Mouse (Mus musculus) lung, embryonic 16.5 days (tissue): Measurements from ENCODE around the gene Glud1. TPM values are rescaled to one million over a fixed set of nuclear protein-coding genes. Genes with fewer than 3 reads are reported as not detected.
"Not testable (repeated sequence)": the region's sequence is repeated elsewhere in the genome, so short reads cannot be mapped to it uniquely, and the experiment has no call there.

Source experiments
- ATAC-seq: fragments of 200-750 bp; cut with Nextera tagmentation; 2 replicates; pipeline ENCODE4 v1.8.0; 2017; ENCODE audit warnings: low read depth, mild to moderate bottlenecking, moderate library complexity
- H3K27ac ChIP-seq: fragments of 300-500 bp; sonication (generic); 2 replicates; pipeline ENCODE4 v1.5.1; 2014; ENCODE audit warnings: mild to moderate bottlenecking, control low read depth, low read length
- H3K27me3 ChIP-seq: fragments of 300-500 bp; sonication (generic); 2 replicates; pipeline ENCODE4 v1.6.1; 2014; ENCODE audit warnings: low read depth, low read length, mixed read lengths; ENCODE audit not compliant: control insufficient read depth, insufficient read depth
- H3K36me3 ChIP-seq: fragments of 300-500 bp; sonication (generic); 2 replicates; pipeline ENCODE4 v1.6.1; 2014; ENCODE audit warnings: low read length; ENCODE audit not compliant: control insufficient read depth, insufficient read depth
- H3K4me1 ChIP-seq: fragments of 300-500 bp; sonication (generic); replicated peaks from 2 replicates; pipeline ENCODE4 v1.6.1; 2014; ENCODE audit warnings: low read length, mixed read lengths; ENCODE audit not compliant: control insufficient read depth, insufficient read depth
- H3K4me2 ChIP-seq: fragments of 300-500 bp; sonication (generic); 2 replicates; pipeline ENCODE4 v1.6.1; 2014; ENCODE audit warnings: low read depth, low read length, control low read depth
- H3K4me3 ChIP-seq: fragments of 300-500 bp; sonication (generic); 2 replicates; pipeline ENCODE4 v1.5.1; 2014; ENCODE audit warnings: mild to moderate bottlenecking, low read length, control low read depth
- H3K9ac ChIP-seq: fragments of 300-500 bp; sonication (generic); 2 replicates; pipeline ENCODE4 v1.6.1; 2014; ENCODE audit warnings: low read length, control low read depth
- H3K9me3 ChIP-seq: fragments of 300-500 bp; sonication (generic); 2 replicates; pipeline ENCODE4 v1.6.1; 2016; ENCODE audit warnings: low read length; ENCODE audit not compliant: control insufficient read depth
- WGBS: fragments of 180-500 bp; shearing (Covaris S2); extraction: QIAGEN DNeasy Blood & Tissue Kit; methylation state at CpG from one replicate; pipeline ENCODE4 v1.1.7; 2014; 5-methylcytosine and 5-hydroxymethylcytosine counted together
- polyA plus RNA-seq: library from polyadenylated mRNA; unstranded; fragments of >200 nt; fragmentation: Nextera tagmentation; extraction: Ambion mirVana; gene quantifications from 2 replicates; pipeline ENCODE4 v1.2.1, GENCODE M21; 2015

Gene Glud1
- polyA plus RNA-seq, 1 experiment from 2014 or later, result 56.7 TPM

DNA sequence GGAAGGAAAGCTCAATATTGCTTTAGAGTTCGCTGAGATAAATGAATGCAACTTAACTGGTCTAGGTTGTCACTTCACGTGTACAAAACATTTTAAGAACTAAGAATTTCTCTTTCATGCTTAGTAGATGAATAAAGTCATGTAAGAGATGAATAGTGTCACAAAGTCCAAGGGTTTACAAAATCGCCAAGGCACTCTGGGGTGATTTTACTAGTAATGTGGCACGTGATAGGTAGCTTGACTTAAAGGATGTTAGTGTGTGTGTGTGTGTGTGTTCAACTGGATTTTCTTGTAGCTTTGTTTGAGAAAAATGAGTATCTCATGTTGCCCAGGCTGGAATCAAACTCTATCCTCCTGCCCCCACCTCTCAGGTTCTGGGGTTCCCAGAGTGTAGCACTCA lies 1.3 kb upstream of the Glud1 start:
- Histone ChIP-seq H3K9ac (no peak overlapping the region), H3K36me3 (no peaks in the 10 kb centered on the region), H3K9me3 (no peaks in the 10 kb centered on the region), H3K4me1 (peaks cover 18% of the 10 kb centered on the region), H3K27me3 (no peaks in the 10 kb centered on the region), H3K27ac (no peak overlapping the region), H3K4me3 (no peak overlapping the region), H3K4me2 (no peak overlapping the region; the same call in 1 of the 2 replicates)
- 74% methylated on average over 4 of the region's 4 CpGs for WGBS
- ATAC-seq, result no peak

DNA sequence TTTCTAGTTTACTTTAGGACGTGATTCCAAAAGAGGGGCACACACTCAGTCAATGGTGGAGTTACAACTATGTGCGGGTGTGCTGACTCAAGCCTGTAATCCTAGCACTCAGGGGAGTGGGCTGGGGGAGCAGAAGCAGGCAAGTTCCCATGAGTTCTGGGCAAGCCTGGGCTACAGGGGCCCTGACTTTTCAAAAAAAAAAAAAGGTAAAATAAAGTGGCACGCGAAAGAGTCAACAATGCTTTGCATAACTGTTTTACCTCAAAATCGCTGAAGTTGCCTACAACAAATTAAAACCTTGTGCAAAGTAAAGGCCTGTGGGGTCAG lies 657 bp upstream of the Glud1 start:
- Histone ChIP-seq H3K27me3 (no peaks in the 10 kb centered on the region), H3K9me3 (no peaks in the 10 kb centered on the region), H3K36me3 (no peaks in the 10 kb centered on the region), H3K27ac (peak overlapping the region; percentile 97), H3K9ac (peak overlapping the region; percentile 85), H3K4me2 (peak overlapping the region; percentile 68), H3K4me1 (peaks cover 21% of the 10 kb centered on the region), H3K4me3 (peak overlapping the region; percentile 93)
- 5% methylated on average over 5 of the region's 5 CpGs for WGBS
- ATAC-seq, result no peak

DNA sequence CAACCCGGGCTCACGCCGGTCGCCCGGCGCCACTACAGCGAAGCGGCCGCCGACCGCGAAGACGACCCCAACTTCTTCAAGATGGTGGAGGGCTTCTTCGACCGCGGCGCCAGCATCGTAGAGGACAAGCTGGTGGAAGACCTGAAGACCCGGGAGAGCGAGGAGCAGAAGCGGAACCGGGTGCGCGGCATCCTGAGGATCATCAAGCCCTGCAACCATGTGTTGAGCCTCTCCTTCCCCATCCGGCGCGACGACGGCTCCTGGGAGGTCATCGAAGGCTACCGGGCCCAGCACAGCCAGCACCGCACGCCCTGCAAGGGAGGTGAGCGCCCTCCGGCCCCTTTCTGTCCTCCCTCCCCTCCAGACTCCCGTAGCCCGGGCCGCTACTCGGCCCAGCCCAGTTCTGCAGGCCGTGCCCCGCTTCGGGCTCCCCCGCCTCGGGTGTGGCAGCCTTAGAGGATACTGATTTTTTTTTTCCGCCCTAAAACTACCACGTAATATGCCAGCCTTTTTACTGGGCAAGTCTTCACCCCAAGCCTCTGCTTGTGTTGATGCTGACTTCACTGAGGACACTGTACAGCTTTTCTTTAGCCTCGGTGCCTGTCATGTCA lies 599 bp downstream of the Glud1 start:
- peak; percentile 23 for ATAC-seq
- H3K9ac ChIP-seq, result peak overlapping the region; percentile 96
- no peaks in the 10 kb centered on the region for H3K9me3 ChIP-seq
- 0% methylated on average over 46 of the region's 47 CpGs for WGBS
- no peaks in the 10 kb centered on the region for H3K36me3 ChIP-seq
- no peaks in the 10 kb centered on the region for H3K27me3 ChIP-seq
- H3K4me2 ChIP-seq, result peak overlapping the region; percentile 83
- peaks cover 21% of the 10 kb centered on the region for H3K4me1 ChIP-seq
- peak overlapping the region; percentile 93 for H3K4me3 ChIP-seq
- H3K27ac ChIP-seq, result peak overlapping the region; percentile 95

DNA sequence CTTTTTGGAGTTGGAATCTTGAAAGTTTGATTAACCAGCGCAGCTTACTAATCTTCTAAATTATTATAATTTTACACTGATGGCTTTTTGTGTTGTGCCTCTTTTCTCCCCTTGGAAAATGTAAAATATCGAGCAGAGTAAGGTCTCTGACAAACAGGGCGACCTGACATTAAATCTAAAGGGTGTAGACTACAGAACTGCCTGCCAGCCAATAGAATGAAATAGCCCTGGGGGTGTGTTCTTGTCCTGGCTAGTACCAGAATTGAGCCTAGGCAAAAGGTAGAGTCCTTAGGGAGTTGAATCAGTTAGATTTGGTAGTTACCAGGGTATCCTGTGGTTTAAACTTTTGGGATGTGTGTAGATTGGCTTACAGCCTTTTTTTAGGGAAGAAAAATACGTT lies 1.2 kb downstream of the Glud1 start:
- Histone ChIP-seq H3K27me3 (no peaks in the 10 kb centered on the region), H3K4me2 (peak overlapping the region; percentile 83), H3K36me3 (no peaks in the 10 kb centered on the region), H3K9me3 (no peaks in the 10 kb centered on the region), H3K9ac (peak overlapping the region; percentile 96), H3K4me1 (peaks cover 21% of the 10 kb centered on the region), H3K4me3 (peak overlapping the region; percentile 93), H3K27ac (peak overlapping the region; percentile 95; the same call in 1 of the 2 replicates)
- ATAC-seq, result no peak
- 7% methylated on average over 4 of the region's 4 CpGs for WGBS

DNA sequence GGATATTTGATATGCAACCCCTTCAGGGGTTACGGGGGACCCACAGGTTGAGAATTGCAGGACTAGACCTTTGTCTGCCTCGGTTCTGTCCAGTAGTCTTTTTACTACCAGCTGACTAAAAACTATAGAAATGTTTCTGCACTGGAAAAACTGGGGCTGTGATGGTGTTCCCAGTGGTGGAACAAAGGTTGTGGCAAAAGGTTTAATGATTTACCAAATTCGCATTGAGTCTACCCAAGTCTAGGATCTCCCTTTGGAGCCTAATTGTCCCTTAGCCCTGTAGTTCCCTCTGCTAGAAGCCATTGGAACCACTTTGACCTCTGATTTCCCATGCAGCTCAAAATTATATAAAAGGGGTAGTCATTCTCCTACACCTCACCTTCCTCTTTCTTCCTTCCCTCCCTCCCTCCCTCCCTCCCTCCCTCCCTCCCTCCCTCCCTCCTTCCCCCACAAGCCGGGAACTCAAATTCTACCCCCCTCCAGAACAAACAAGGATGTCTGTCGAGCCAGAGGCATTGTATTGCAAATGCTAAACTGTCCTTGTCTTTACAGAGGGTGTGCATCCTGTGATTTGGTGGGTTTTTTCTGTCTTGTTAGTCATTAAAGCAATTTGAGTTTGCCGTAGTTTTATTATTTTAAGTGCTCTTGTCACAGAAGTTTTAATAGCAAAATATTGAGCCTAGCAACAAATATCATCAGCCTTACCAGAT lies 2.0 kb downstream of the Glud1 start:
- ATAC-seq, result no peak
- 16% methylated on average over 6 of the region's 6 CpGs for WGBS
- Histone ChIP-seq H3K27me3 (no peaks in the 10 kb centered on the region), H3K9ac (peak overlapping the region; percentile 32), H3K4me3 (peak overlapping the region; percentile 44), H3K9me3 (no peaks in the 10 kb centered on the region), H3K4me2 (peak overlapping the region; percentile 83), H3K36me3 (no peaks in the 10 kb centered on the region), H3K27ac (no peak overlapping the region), H3K4me1 (peaks cover 21% of the 10 kb centered on the region)

DNA sequence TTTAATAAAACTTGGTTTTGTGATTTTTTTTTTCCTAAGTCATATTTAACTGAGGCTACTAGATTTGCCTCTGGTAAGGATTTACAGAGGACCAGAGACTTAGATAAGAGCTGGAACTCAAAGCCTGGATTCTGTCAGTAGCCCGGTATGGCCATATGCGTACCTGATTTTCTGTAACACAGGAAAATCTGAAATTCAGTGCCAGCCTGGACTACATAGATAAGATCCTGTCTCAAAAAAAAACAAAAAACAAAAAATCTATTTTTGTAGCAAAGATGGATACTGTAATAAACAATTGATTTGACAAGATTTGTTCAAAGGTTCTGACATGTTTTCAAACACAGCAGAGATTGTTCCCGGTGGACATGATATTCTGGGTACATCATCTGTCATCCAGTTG lies 3.1 kb downstream of the Glud1 start:
- Histone ChIP-seq H3K27me3 (no peaks in the 10 kb centered on the region), H3K9ac (no peak overlapping the region), H3K36me3 (no peaks in the 10 kb centered on the region), H3K4me3 (no peak overlapping the region), H3K9me3 (no peaks in the 10 kb centered on the region), H3K4me1 (peaks cover 21% of the 10 kb centered on the region), H3K4me2 (no peak overlapping the region), H3K27ac (no peak overlapping the region)
- no peak for ATAC-seq
- WGBS, result 63% methylated on average over 3 of the region's 3 CpGs

DNA sequence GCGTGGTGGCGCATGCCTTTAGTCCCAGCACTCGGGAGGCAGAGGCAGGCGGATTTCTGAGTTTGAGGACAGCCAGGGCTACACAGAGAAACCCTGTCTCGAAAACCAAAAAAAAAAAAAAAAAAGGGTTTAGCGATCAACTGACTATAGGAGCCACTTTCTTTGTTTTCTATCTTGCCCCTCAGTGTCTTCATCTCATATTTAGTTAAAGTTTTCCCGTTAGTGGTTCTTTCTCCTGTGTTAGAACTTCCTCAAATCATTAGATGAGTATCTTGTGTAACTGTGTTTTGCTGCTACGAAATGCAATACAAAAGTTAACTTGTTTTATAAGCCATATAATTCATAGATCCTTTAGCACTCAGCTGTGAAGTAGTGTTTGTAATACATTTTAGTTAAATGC lies 3.9 kb downstream of the Glud1 start:
- not testable (repeated sequence) for H3K9me3 ChIP-seq, H3K36me3 ChIP-seq, H3K4me2 ChIP-seq, H3K4me3 ChIP-seq, H3K9ac ChIP-seq, H3K27me3 ChIP-seq, ATAC-seq, H3K27ac ChIP-seq
- 82% methylated on average over 8 of the region's 8 CpGs for WGBS
- peaks cover 21% of the 10 kb centered on the region for H3K4me1 ChIP-seq

DNA sequence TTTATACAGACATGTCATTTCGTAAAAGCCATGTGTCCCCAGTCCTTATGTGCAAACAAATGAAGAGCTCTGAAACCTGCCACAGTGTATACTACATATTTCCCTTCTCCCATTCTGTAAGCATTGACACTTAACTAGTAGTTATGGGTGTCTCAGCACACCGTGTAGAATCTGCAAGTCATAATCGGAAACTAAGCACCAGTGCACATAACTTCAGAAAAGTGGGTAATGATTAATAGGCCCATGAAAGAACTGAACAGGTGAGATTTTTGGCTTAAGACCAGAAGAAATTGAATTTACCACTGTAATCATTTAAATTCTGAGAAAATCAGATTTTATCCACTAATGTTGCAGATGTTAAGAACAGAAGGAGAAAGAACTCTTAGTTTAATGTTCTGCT lies 4.3 kb downstream of the Glud1 start:
- Histone ChIP-seq H3K4me3 (no peak overlapping the region), H3K36me3 (peaks cover 1% of the 10 kb centered on the region; the same call in 1 of the 2 replicates), H3K27ac (no peak overlapping the region), H3K9ac (no peak overlapping the region), H3K4me2 (no peak overlapping the region), H3K9me3 (no peaks in the 10 kb centered on the region), H3K27me3 (no peaks in the 10 kb centered on the region), H3K4me1 (peaks cover 19% of the 10 kb centered on the region)
- 44% methylated on average over 3 of the region's 3 CpGs for WGBS
- no peak for ATAC-seq

DNA sequence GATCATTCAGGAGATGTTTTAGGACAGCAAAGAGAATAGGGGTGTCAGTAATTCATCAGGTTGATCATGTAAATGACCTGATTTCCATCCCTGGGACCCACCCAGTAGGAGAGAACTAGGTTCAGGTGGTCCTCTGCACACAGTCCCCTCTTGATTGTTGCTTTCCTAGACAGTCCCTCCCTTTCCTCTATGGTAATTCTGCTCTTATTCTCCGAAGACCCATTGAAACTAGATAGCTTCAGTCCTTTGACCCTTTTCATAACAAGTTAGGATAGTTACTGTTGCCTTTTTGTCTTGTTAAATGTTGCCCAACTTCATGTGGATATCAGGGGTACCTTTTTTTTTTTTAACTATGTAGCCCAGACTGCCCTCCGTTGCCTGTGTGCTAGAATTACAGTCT lies 5.8 kb downstream of the Glud1 start:
- Histone ChIP-seq H3K9me3 (no peaks in the 10 kb centered on the region), H3K27me3 (no peaks in the 10 kb centered on the region), H3K36me3 (peaks cover 6% of the 10 kb centered on the region; the same call in 1 of the 2 replicates), H3K27ac (no peak overlapping the region), H3K9ac (no peak overlapping the region), H3K4me3 (no peak overlapping the region), H3K4me2 (no peak overlapping the region), H3K4me1 (peaks cover 19% of the 10 kb centered on the region)
- WGBS, result 91% methylated on average over 2 of the region's 2 CpGs
- ATAC-seq, result no peak
